Mouse (Mus musculus): ENCODE measurements around the gene Pde4dip. TPM values are rescaled to one million over a fixed set of nuclear protein-coding genes. Genes with fewer than 3 reads are reported as not detected.

The Pde4dip gene
- polyA plus RNA-seq, 1 experiment, result 54.7 TPM

GRCm38 (mm10) chr3:97734259-97734658 is 154.2 kb downstream of the Pde4dip start:
- Histone ChIP-seq H3K4me1 (ENCODE audit: control insufficient read depth, insufficient read depth, insufficient read length, low read length) (0 out of 2 replicates have a peak, but pooled peaks cover 2% of the 10 kb centered on the region), H3K27ac (replicated peaks; ENCODE audit: low read depth, low read length) (no peak overlapping the region), H3K4me3 (ENCODE audit: insufficient read depth, low read depth, low read length) (no peak overlapping the region)

- Histone ChIP-seq H3K4me3 (ENCODE audit: insufficient read depth, low read depth, low read length) (no peak overlapping the region), H3K4me1 (ENCODE audit: control insufficient read depth, insufficient read depth, insufficient read length, low read length) (0 out of 2 replicates have a peak, but pooled peaks cover 2% of the 10 kb centered on the region), H3K27ac (replicated peaks; ENCODE audit: low read depth, low read length) (no peak overlapping the region)
These were observed 155.9 kb downstream of the Pde4dip start for GRCm38 (mm10) chr3:97732622-97733021.

- no peak overlapping the region for H3K4me3 ChIP-seq (ENCODE audit: insufficient read depth, low read depth, low read length)
- H3K27ac ChIP-seq (replicated peaks; ENCODE audit: low read depth, low read length), result no peak overlapping the region
- 0 out of 2 replicates have a peak, but pooled peaks cover 2% of the 10 kb centered on the region for H3K4me1 ChIP-seq (ENCODE audit: control insufficient read depth, insufficient read depth, insufficient read length, low read length)
These were observed 157.9 kb downstream of the Pde4dip start for GRCm38 (mm10) chr3:97730624-97731023.

- 0 out of 2 replicates have a peak overlapping the region, but pooled peaks have one; percentile 2 for H3K27ac ChIP-seq (replicated peaks; ENCODE audit: low read depth, low read length)
- 0 out of 2 replicates have a peak, but pooled peaks cover 2% of the 10 kb centered on the region for H3K4me1 ChIP-seq (ENCODE audit: control insufficient read depth, insufficient read depth, insufficient read length, low read length)
- no peak overlapping the region for H3K4me3 ChIP-seq (ENCODE audit: insufficient read depth, low read depth, low read length)
These were observed 158.4 kb downstream of the Pde4dip start for GRCm38 (mm10) chr3:97730131-97730530.

GRCm38 (mm10) chr3:97727801-97728200 is 160.7 kb downstream of the Pde4dip start:
- Histone ChIP-seq H3K4me3 (ENCODE audit: insufficient read depth, low read depth, low read length) (no peak overlapping the region), H3K27ac (replicated peaks; ENCODE audit: low read depth, low read length) (no peak overlapping the region), H3K4me1 (ENCODE audit: control insufficient read depth, insufficient read depth, insufficient read length, low read length) (0 out of 2 replicates have a peak, but pooled peaks cover 2% of the 10 kb centered on the region)

GRCm38 (mm10) chr3:97719116-97719515 is 169.4 kb downstream of the Pde4dip start:
- Histone ChIP-seq H3K4me1 (ENCODE audit: control insufficient read depth, insufficient read depth, insufficient read length, low read length) (peaks cover 3% of the 10 kb centered on the region; the same call in 1 of the 2 replicates), H3K4me3 (ENCODE audit: insufficient read depth, low read depth, low read length) (no peak overlapping the region), H3K27ac (replicated peaks; ENCODE audit: low read depth, low read length) (no peak overlapping the region)

- H3K4me3 ChIP-seq (ENCODE audit: insufficient read depth, low read depth, low read length), result no peak overlapping the region
These were observed 172.6 kb downstream of the Pde4dip start for GRCm38 (mm10) chr3:97715922-97716321.

GRCm38 (mm10) chr3:97710881-97711280 is 177.6 kb downstream of the Pde4dip start:
- Histone ChIP-seq H3K4me3 (ENCODE audit: insufficient read depth, low read depth, low read length) (no peak overlapping the region), H3K27ac (replicated peaks; ENCODE audit: low read depth, low read length) (no peak overlapping the region), H3K4me1 (ENCODE audit: control insufficient read depth, insufficient read depth, insufficient read length, low read length) (no peaks in the 10 kb centered on the region)

More at GRCm38 (mm10) chr3:97715922-97716321, 172.6 kb downstream of the Pde4dip start:
- no peak overlapping the region for H3K27ac ChIP-seq (replicated peaks; ENCODE audit: low read depth, low read length)
- peaks cover 3% of the 10 kb centered on the region; the same call in 1 of the 2 replicates for H3K4me1 ChIP-seq (ENCODE audit: control insufficient read depth, insufficient read depth, insufficient read length, low read length)

GRCm38 (mm10) chr3:97710134-97710533 is 178.4 kb downstream of the Pde4dip start:
- no peak overlapping the region for H3K4me3 ChIP-seq (ENCODE audit: insufficient read depth, low read depth, low read length)
- H3K27ac ChIP-seq (replicated peaks; ENCODE audit: low read depth, low read length), result no peak overlapping the region
- no peaks in the 10 kb centered on the region for H3K4me1 ChIP-seq (ENCODE audit: control insufficient read depth, insufficient read depth, insufficient read length, low read length)

- H3K4me1 ChIP-seq (ENCODE audit: control insufficient read depth, insufficient read depth, insufficient read length, low read length), result no peaks in the 10 kb centered on the region
- no peak overlapping the region for H3K27ac ChIP-seq (replicated peaks; ENCODE audit: low read depth, low read length)
- H3K4me3 ChIP-seq (ENCODE audit: insufficient read depth, low read depth, low read length), result no peak overlapping the region
These were observed 181.9 kb downstream of the Pde4dip start for GRCm38 (mm10) chr3:97706561-97706960.

GRCm38 (mm10) chr3:97705508-97705907 is 183.0 kb downstream of the Pde4dip start:
- H3K27ac ChIP-seq (replicated peaks; ENCODE audit: low read depth, low read length), result no peak overlapping the region
- H3K4me1 ChIP-seq (ENCODE audit: control insufficient read depth, insufficient read depth, insufficient read length, low read length), result no peaks in the 10 kb centered on the region
- H3K4me3 ChIP-seq (ENCODE audit: insufficient read depth, low read depth, low read length), result no peak overlapping the region

GRCm38 (mm10) chr3:97702448-97703080 is 185.9 kb downstream of the Pde4dip start:
- Histone ChIP-seq H3K4me1 (ENCODE audit: control insufficient read depth, insufficient read depth, insufficient read length, low read length) (peaks cover 5% of the 10 kb centered on the region), H3K27ac (replicated peaks; ENCODE audit: low read depth, low read length) (no peak overlapping the region)

GRCm38 (mm10) chr3:97701198-97701597 is 187.3 kb downstream of the Pde4dip start:
- H3K4me3 ChIP-seq (ENCODE audit: insufficient read depth, low read depth, low read length), result no peak overlapping the region
- no peak overlapping the region for H3K27ac ChIP-seq (replicated peaks; ENCODE audit: low read depth, low read length)
- peaks cover 9% of the 10 kb centered on the region for H3K4me1 ChIP-seq (ENCODE audit: control insufficient read depth, insufficient read depth, insufficient read length, low read length)

More at GRCm38 (mm10) chr3:97702448-97703080, 185.9 kb downstream of the Pde4dip start:
- no peak overlapping the region for H3K4me3 ChIP-seq (ENCODE audit: insufficient read depth, low read depth, low read length)

GRCm38 (mm10) chr3:97699061-97699460 is 189.4 kb downstream of the Pde4dip start:
- Histone ChIP-seq H3K27ac (replicated peaks; ENCODE audit: low read depth, low read length) (peak overlapping the region; percentile 63), H3K4me3 (ENCODE audit: insufficient read depth, low read depth, low read length) (no peak overlapping the region), H3K4me1 (ENCODE audit: control insufficient read depth, insufficient read depth, insufficient read length, low read length) (peaks cover 9% of the 10 kb centered on the region)

GRCm38 (mm10) chr3:97697291-97697690 is 191.2 kb downstream of the Pde4dip start:
- Histone ChIP-seq H3K27ac (replicated peaks; ENCODE audit: low read depth, low read length) (peak overlapping the region; percentile 64), H3K4me3 (ENCODE audit: insufficient read depth, low read depth, low read length) (no peak overlapping the region)

GRCm38 (mm10) chr3:97696866-97697265 is 191.6 kb downstream of the Pde4dip start:
- Histone ChIP-seq H3K4me3 (ENCODE audit: insufficient read depth, low read depth, low read length) (0 out of 2 replicates have a peak overlapping the region, but pooled peaks have one; percentile 21), H3K4me1 (ENCODE audit: control insufficient read depth, insufficient read depth, insufficient read length, low read length) (peaks cover 9% of the 10 kb centered on the region), H3K27ac (replicated peaks; ENCODE audit: low read depth, low read length) (peak overlapping the region; percentile 64)

More at GRCm38 (mm10) chr3:97697291-97697690, 191.2 kb downstream of the Pde4dip start:
- peaks cover 9% of the 10 kb centered on the region for H3K4me1 ChIP-seq (ENCODE audit: control insufficient read depth, insufficient read depth, insufficient read length, low read length)

Measured in brown adipose tissue, adult 24 weeks (tissue).